Mouse (Mus musculus): ENCODE results near the gene Efnb2. TPM values are rescaled to one million over a fixed set of nuclear protein-coding genes. Genes with fewer than 3 reads are reported as not detected.

Efnb2 gene
- total RNA-seq (2021), result 10 to 100 TPM; 25.0 to 28.9 TPM
- long read RNA-seq, experiment 1, full-length matches to known transcripts, result 4 of 8 reads
- long read RNA-seq, experiment 1, partial matches to known transcripts, result 4 of 8 reads
- long read RNA-seq, experiment 1, other reads (novel, unspliced or antisense), result 0 of 8 reads
- long read RNA-seq, experiment 2, full-length matches to known transcripts, result 5 of 8 reads
- long read RNA-seq, experiment 2, partial matches to known transcripts, result 2 of 8 reads
- long read RNA-seq, experiment 2, other reads (novel, unspliced or antisense), result 1 of 8 reads

- no peak for TF ChIP-seq CTCF (conservative IDR thresholded peaks at IDR 0.05)
- H3K27ac ChIP-seq, result peak within 1 kb of the TSS; percentile 89
- peak within 1 kb of the TSS; percentile 91 for H3K4me3 ChIP-seq
- DNase-seq (ENCODE audit: low spot score in 2 of 2), result peak; percentile 94 to 96
Measured at GRCm38 (mm10) chr8:8661103-8661758, at the start of gene Efnb2. Efnb2 (minus strand) TSS chr8:8661242.

DNA sequence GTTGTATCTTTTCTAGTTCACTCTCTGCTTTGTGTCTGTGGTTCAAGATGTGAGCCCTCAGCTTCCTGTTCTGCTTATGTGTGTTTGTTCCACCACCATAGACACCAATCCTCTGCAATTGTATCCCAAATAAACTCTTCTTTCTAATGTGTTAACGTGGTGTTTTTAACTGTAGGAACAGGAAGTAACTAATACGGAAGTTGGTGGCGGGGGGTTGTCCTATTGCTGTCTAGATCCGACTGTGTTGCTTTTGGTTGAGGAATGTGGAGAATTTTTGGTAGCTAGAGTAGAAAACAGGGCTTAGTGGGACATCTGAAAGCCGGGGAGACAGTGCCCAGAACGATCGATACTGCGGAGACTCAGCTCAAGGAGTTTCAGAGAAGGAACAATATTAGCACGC lies 43.8 kb upstream of the Efnb2 start:
- no peak for TF ChIP-seq CTCF (conservative IDR thresholded peaks at IDR 0.05)
- Histone ChIP-seq H3K27ac (no peak overlapping the region), H3K4me3 (no peak overlapping the region)
- DNase-seq (ENCODE audit: low spot score in 2 of 2), result no peak

- no peak for TF ChIP-seq CTCF (conservative IDR thresholded peaks at IDR 0.05)
- Histone ChIP-seq H3K27ac (no peak overlapping the region), H3K4me3 (no peak overlapping the region)
- DNase-seq (ENCODE audit: low spot score in 2 of 2), result no peak
Measured at GRCm38 (mm10) chr8:8703668-8704067, 42.6 kb upstream of the Efnb2 start.

GRCm38 (mm10) chr8:8700821-8701220 lies 39.8 kb upstream of the Efnb2 start:
- no peak for TF ChIP-seq CTCF (conservative IDR thresholded peaks at IDR 0.05)
- no peak for DNase-seq (ENCODE audit: low spot score in 2 of 2)
- H3K4me3 ChIP-seq, result no peak overlapping the region
- H3K27ac ChIP-seq, result no peak overlapping the region

- TF ChIP-seq CTCF (conservative IDR thresholded peaks at IDR 0.05), result no peak
- Histone ChIP-seq H3K4me3 (no peak overlapping the region), H3K27ac (no peak overlapping the region)
- no peak for DNase-seq (ENCODE audit: low spot score in 2 of 2)
Measured at GRCm38 (mm10) chr8:8700229-8700628, 39.2 kb upstream of the Efnb2 start.

DNA sequence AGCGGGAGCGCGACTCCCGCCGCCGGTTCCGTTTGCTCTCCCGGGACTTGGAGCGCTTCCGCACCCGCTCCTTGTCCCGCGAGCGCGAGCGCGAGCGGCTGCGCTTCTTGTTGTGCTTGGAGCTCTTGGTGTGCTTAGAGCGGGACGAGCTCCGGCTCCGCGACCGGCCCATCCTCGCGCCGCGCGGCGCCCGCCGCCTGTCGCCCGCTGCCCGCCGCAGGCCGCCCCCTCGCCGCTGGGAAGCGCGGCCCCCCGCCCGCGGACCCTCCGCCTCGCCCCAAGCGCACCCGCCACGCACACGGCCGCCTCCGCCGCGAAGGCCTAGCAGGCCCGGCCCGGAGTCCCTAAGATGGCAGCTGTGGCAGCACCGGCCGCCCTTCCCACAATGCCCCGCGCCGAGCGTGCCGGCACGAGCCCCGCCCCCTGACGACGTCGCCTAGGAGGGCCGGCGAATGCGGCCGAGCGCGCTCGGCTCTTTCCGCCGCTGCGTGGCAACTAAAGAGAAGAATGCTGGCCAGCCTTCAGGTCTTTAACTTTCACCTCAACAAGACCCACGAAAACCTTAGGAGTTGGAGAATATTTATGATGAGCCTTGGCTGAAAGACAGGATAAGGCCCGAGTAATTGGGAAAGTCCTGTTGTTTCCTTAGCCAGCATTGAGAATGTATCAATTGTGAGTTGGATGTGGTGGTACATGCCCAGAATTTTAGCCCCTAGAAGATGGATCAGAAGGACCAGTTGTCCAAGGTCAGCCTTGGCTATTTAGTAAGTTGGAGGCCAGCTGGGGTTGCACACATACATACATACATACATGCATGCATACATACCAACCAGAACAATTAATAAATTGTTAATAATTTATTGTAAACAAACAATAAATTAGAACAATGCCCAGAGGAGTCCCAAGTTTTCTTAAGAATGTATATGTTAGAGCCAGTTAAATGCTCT lies 29.4 kb upstream of the Efnb2 start, which contains the start of gene Arglu1:
TSS of gene Arglu1 (minus strand) at position 376 of the 947 bp plus-strand sequence.
- H3K27ac ChIP-seq, result peak within 1 kb of the TSS; percentile 93
- H3K4me3 ChIP-seq, result peak within 1 kb of the TSS; percentile 88
- DNase-seq (ENCODE audit: low spot score in 2 of 2), result peak; percentile 93 to 98
- no peak for TF ChIP-seq CTCF (conservative IDR thresholded peaks at IDR 0.05)

DNA sequence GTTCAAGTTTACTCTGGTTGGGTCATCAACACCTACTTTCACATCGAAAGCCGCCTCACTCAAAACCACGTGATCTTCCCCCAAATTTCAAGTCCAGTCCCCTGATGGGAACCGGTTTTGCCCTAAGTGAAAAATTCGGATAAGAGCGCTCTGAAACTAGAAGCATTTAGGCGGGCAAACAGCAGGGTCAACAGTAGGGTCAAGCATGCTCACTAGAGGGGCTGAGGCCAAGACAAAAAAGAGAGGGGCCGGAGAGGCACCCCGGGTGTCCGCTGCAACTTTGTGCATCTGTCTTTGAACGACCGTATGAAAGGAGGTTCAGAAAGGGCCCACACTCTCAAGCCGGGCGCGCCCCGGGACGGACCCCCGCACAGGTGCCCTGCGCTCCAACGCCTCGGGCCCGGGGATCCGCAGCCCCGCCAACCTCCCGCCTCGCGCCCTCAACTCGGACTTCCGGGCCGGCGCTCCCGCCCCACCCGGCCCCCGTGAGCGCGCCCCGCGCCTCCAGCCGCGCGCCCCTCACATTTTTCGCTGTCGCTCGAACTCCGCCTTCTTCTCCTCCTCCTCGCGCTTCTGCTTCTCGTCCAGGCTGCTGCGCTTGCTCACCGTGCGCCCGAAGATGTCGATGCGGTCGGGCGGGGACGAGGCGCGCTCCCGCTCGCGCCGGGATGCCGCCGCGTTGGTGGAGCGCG lies 28.6 kb upstream of the Efnb2 start:
- peak overlapping the region; percentile 88 for H3K4me3 ChIP-seq
- peak; percentile 68 to 72 for DNase-seq (ENCODE audit: low spot score in 2 of 2)
- TF ChIP-seq CTCF (conservative IDR thresholded peaks at IDR 0.05), result no peak

DNA sequence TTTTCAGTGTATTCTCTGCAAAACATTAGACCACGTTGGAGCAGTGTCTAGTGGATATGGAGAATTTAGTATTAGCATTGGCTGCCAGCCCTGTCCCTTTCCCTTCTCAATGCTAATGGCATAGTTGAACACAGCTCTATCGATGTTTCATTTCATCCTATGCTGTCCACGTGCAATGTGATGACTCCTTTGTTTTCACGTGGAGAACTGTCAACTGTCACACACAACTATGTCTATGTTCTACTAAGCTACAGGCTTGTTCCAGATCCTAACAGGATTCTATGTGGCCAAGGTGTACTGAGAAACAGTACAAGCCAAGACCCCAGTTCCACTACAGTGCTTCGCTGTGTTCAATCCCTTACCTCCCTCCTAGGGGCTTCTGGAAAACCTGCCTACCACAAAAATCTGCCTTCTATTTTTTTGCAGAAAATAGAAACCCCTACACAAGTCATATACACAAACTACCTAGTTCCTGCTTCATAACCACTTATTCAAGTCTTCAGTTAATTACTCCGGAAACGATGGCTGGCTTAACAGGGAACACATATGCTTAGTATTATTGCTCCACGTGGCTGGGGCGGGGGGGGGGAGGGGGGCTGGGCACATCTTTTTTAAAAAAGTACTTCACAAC lies 27.9 kb upstream of the Efnb2 start:
- DNase-seq (ENCODE audit: low spot score in 2 of 2), result no peak
- no peak for TF ChIP-seq CTCF (conservative IDR thresholded peaks at IDR 0.05)
- Histone ChIP-seq H3K27ac (no peak overlapping the region), H3K4me3 (peak overlapping the region; percentile 88)

More for the DNA sequence above, 28.6 kb upstream of the Efnb2 start:
- peak overlapping the region; percentile 93 for H3K27ac ChIP-seq

GRCm38 (mm10) chr8:8685517-8685916 lies 24.5 kb upstream of the Efnb2 start:
- no peak for DNase-seq (ENCODE audit: low spot score in 2 of 2)
- Histone ChIP-seq H3K4me3 (no peak overlapping the region), H3K27ac (no peak overlapping the region)
- TF ChIP-seq CTCF (conservative IDR thresholded peaks at IDR 0.05), result no peak

DNA sequence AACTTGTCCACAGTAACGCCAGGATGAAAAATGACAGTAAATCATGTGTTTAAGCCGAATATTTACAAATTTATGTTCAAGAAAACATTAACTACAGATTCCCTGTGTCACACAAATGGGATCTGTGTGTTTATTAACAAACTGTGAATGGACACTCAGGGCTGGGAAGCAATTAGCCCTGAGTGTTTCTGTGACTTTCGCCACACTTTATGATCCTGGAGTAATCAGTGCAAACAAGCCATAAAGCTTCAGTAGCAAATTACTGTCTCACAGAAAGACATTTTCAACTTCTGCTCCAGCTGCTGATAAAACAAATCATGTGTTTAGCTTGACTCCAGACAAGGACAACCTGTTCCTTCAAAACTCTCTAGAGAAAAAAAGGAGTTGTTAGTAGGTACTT lies 21.7 kb upstream of the Efnb2 start:
- H3K27ac ChIP-seq, result no peak overlapping the region
- no peak for DNase-seq (ENCODE audit: low spot score in 2 of 2)
- no peak overlapping the region for H3K4me3 ChIP-seq
- no peak for TF ChIP-seq CTCF (conservative IDR thresholded peaks at IDR 0.05)

GRCm38 (mm10) chr8:8678236-8678635 lies 17.2 kb upstream of the Efnb2 start:
- DNase-seq (ENCODE audit: low spot score in 2 of 2), result no peak
- no peak overlapping the region for H3K4me3 ChIP-seq
- peak; percentile 56 for TF ChIP-seq CTCF (conservative IDR thresholded peaks at IDR 0.05)
- no peak overlapping the region for H3K27ac ChIP-seq

DNA sequence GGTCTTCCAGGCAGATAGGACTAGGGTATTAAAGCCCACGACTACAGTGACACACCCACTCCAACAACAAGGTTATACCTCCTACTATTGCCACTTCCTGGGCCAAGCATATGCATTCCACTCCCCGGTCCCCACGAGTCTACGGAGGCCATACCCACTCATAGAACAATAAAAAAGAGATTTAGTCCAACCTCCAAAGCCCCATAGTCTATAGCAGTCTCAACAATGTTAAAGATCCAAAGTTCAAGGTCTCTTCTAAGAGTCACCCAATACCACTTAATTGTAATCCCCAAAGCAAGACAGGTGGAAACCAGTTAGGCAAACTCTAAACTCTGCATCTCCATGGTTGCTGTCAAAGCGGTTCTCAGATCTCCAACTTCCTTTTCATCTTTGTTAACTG lies 13.8 kb upstream of the Efnb2 start:
- DNase-seq (ENCODE audit: low spot score in 2 of 2), result no peak
- Histone ChIP-seq H3K4me3 (no peak overlapping the region), H3K27ac (no peak overlapping the region)
- TF ChIP-seq CTCF (conservative IDR thresholded peaks at IDR 0.05), result no peak

Data from layer of hippocampus, adult 2 months (tissue).